Mouse (Mus musculus) embryonic fibroblast, embryonic 13.5 days (primary cell): ENCODE data around the gene Psmg4. TPM values are rescaled to one million over a fixed set of nuclear protein-coding genes. Genes with fewer than 3 reads are reported as not detected.

Source experiments
- H3K27ac ChIP-seq: 2 replicates; pipeline ENCODE4 v1.5.1; 2012; ENCODE audit warnings: low read length, control low read depth, inconsistent platforms; ENCODE audit not compliant: insufficient read depth
- H3K4me1 ChIP-seq: 2 replicates; pipeline ENCODE4 v1.6.1; 2011; ENCODE audit warnings: low read length; ENCODE audit not compliant: control insufficient read depth, insufficient read depth
- H3K4me3 ChIP-seq: 2 replicates; pipeline ENCODE4 v1.5.1; 2011; ENCODE audit warnings: mild to moderate bottlenecking, control low read depth, low read length; ENCODE audit not compliant: insufficient read depth
- CTCF ChIP-seq: IDR thresholded peaks from 2 replicates; pipeline ENCODE4 v1.5.1; 2011; ENCODE audit warnings: mild to moderate bottlenecking, control low read depth, low read length, moderate library complexity, borderline replicate concordance; ENCODE audit not compliant: insufficient read depth
- POLR2A ChIP-seq: IDR thresholded peaks from 2 replicates; pipeline ENCODE4 v1.6.1; 2011; ENCODE audit warnings: low read depth, mild to moderate bottlenecking, control low read depth, low read length, moderate library complexity
- polyA plus RNA-seq: library from polyadenylated mRNA; stranded (reverse); fragments of >200 nt; gene quantifications from 2 replicates; pipeline ENCODE4 v1.2.4, GENCODE M21; 2011; ENCODE audit warnings: low read depth; ENCODE audit not compliant: missing spikeins, insufficient read length

Gene Psmg4
- polyA plus RNA-seq, 1 experiment: 18.5 TPM

DNA sequence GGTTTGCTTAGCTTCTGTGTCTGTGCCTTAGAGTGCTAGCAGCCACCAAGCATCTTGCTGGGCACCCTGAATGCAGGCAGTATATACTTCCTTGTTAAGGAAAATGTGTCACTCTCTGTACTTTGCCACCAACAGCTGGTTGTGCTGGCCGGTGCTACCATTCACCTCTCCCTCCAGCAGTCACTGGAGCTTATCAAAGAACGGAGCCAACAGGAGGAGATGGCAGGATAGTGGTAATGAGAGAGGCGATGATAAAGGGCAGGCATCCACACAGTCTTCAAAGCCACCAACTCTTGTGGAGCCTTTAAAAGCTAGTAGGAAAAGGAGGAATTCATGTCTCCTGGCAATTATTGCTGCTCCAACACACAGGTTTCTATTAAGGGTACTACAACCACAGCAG is 57.0 kb downstream of the Psmg4 start:
- no peaks in the 10 kb centered on the region for H3K4me1 ChIP-seq
- no peak overlapping the region for H3K4me3 ChIP-seq
- no peak overlapping the region for H3K27ac ChIP-seq
- TF ChIP-seq CTCF (no peak), POLR2A (no peak)

DNA sequence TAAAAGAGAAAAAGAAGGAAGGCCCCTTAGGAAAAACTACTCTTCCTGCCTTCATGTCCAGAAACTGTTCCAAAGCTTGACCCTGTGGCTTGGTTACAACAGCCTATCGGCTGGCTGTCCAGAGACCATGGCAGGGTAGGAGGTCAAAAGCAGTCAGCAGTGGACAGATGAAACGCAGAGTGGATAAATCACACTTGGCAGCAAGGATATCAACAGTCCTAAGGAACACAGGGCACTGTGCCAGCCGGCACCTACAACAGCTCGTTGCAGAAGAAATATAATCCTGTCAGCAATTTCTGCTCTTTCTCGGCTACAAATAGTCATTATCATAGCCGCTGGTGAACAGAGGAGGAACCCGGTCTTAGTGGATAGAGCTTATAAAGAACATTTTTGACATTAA is 60.2 kb downstream of the Psmg4 start:
- Histone ChIP-seq H3K27ac (no peak overlapping the region), H3K4me1 (no peaks in the 10 kb centered on the region), H3K4me3 (no peak overlapping the region)
- TF ChIP-seq CTCF (no peak), POLR2A (no peak)

DNA sequence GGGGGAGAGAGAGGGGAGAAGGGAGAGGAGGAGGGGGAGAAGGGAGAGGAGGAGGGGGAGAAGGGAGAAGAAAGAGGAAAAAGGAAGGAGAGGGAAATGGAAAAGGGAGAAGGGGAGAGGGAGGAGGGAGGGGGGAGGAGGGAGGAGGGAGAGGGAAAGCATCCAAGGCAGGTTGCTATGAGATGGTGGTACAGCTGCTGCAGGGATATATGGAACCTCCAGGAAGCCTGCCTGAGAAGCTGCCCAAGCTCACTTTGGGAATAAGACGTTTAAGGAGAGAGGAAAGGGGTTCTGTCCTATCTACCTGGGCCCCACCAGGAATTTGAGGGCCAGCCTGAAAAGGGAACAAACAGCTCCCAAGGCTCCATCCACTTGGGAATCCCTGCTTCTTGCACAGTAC is 64.2 kb downstream of the Psmg4 start:
- H3K27ac ChIP-seq: no peak overlapping the region
- TF ChIP-seq POLR2A (no peak), CTCF (no peak)
- no peak overlapping the region for H3K4me3 ChIP-seq
- H3K4me1 ChIP-seq: no peaks in the 10 kb centered on the region

Other genes with a start within 250 kb of the Psmg4 start
- 20.9 and 22.2 TPM in 2 replicates for gene Nqo2, start 198.3 kb upstream of the Psmg4 start, polyA plus RNA-seq
- 41.2 and 43.4 TPM in 2 replicates for gene Ripk1, start 160.6 kb upstream of the Psmg4 start, polyA plus RNA-seq
- gene Serpinb6a, start 160.2 kb upstream of the Psmg4 start, polyA plus RNA-seq: 299 and 405 TPM in 2 replicates
- 38.4 and 45.9 TPM in 2 replicates for gene Bphl, start 125.4 kb upstream of the Psmg4 start, polyA plus RNA-seq
- gene Tubb2a, start 85.0 kb upstream of the Psmg4 start, polyA plus RNA-seq: 137 and 139 TPM in 2 replicates
- gene Tubb2b, start 32.5 kb upstream of the Psmg4 start, polyA plus RNA-seq: 146 and 176 TPM in 2 replicates
- gene Slc22a23, start 182.2 kb downstream of the Psmg4 start, polyA plus RNA-seq: 2.1 and 5.7 TPM in 2 replicates